Comparison of ENCODE assay signal across 9 mouse cellular contexts in the genomic region with DNA sequence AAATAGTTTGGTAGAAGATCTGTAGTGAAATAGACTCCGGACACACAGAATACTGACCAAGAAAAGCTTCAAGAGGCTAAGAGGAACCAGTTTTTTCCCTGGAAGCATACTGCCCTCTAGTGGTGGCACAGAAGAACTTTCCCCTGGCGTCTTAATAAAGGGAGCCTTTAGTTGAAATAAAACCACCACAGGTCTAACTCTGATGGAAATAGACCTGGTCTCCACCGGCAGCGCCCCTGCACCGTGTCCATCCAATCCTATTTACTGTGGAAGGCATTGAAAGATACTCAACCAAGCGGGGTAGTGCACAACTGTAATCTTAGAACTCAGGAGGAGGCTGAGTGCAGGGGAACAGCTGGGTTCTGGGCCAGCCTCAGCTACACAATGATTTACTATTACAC. TPM values are rescaled to one million over a fixed set of nuclear protein-coding genes. Genes with fewer than 3 reads are reported as not detected.
DNase-seq lines count a peak whose midpoint lies in the region; ATAC-seq and TF ChIP-seq lines count a peak whose summit lies in the region.
"Had no signal": no experiment of that assay in that cellular context is flagged by ENCODE, and none has a peak within 500 bp of the region (broad histone marks: within the 10 kb centered on the region; RNA-seq: fewer than 3 reads in every experiment).

No protein-coding gene starts in this region.

- H3K27me3 ChIP-seq in cerebellum, adult 2 months (ENCODE audit: control insufficient read depth, insufficient read depth, low read length), result no peaks in the 10 kb centered on the region
- H3K27me3 ChIP-seq in forebrain, postnatal 0 days (ENCODE audit: insufficient read depth, low read length), result no peaks in the 10 kb centered on the region
- H3K27me3 ChIP-seq in kidney, postnatal 0 days (ENCODE audit: insufficient read depth, low read length), result no peaks in the 10 kb centered on the region

- DNase-seq in adrenal gland, adult (ENCODE audit: inconsistent age in 2 of 2, low spot score in 1 of 2), result peak; percentile 10 to 74
- DNase-seq in adrenal gland, postnatal 25 days, result no peak
- DNase-seq in ES-CJ7 (ENCODE audit: low read depth, low spot score), result peak; percentile 77
- DNase-seq in cerebellum, adult 2 months, result peak; percentile 14 to 16
- peak; percentile 78 for DNase-seq in forebrain, postnatal 0 days
- peak; percentile 93 for DNase-seq in kidney, postnatal 0 days (ENCODE audit: low spot score)
- DNase-seq in right cerebral cortex, postnatal 25 days, result peak; percentile 14

- H3K36me3 ChIP-seq in forebrain, postnatal 0 days (ENCODE audit: insufficient read depth), result no peaks in the 10 kb centered on the region
- no peaks in the 10 kb centered on the region for H3K36me3 ChIP-seq in kidney, postnatal 0 days (ENCODE audit: insufficient read depth, low read length)

- TF ChIP-seq POLR2A in cerebellum, adult 2 months (IDR thresholded peaks at IDR 0.05; ENCODE audit: borderline replicate concordance, insufficient read depth, low read length), result no peak

- H3K27ac ChIP-seq in cerebellum, adult 2 months (ENCODE audit: insufficient read depth, low read length), result no peak overlapping the region
- H3K27ac ChIP-seq in forebrain, postnatal 0 days (ENCODE audit: low read depth, low read length), result no peak overlapping the region
- no peak overlapping the region for H3K27ac ChIP-seq in kidney, postnatal 0 days

- peak; percentile 51; the same call in 1 of the 2 replicates for TF ChIP-seq CTCF in cerebellum, adult 2 months (IDR thresholded peaks at IDR 0.05; ENCODE audit: borderline replicate concordance, insufficient read depth, low read depth, low read length)
- TF ChIP-seq CTCF in forebrain, postnatal 0 days (IDR thresholded peaks at IDR 0.05; ENCODE audit: low read depth), result peak; percentile 89
- peak; percentile 91 for TF ChIP-seq CTCF in kidney, postnatal 0 days (IDR thresholded peaks at IDR 0.05; ENCODE audit: low read depth)

- 11% methylated on average over 6 of the region's 6 CpGs for WGBS in cerebellum, adult 2 months
- 15% methylated on average over 6 of the region's 6 CpGs for WGBS in forebrain, postnatal 0 days
- 10% methylated on average over 6 of the region's 6 CpGs for WGBS in kidney, postnatal 0 days

- H3K9me3 ChIP-seq in forebrain, postnatal 0 days (ENCODE audit: low read length), result no peaks in the 10 kb centered on the region
- no peaks in the 10 kb centered on the region for H3K9me3 ChIP-seq in kidney, postnatal 0 days (replicated peaks; ENCODE audit: low read length)

- H3K9ac ChIP-seq in forebrain, postnatal 0 days, result no peak overlapping the region
- H3K9ac ChIP-seq in kidney, postnatal 0 days (ENCODE audit: low read depth, low read length), result no peak overlapping the region

- H3K4me3 ChIP-seq in cerebellum, adult 2 months (replicated peaks; ENCODE audit: insufficient read depth, low read depth, low read length), result no peak overlapping the region
- no peak overlapping the region for H3K4me3 ChIP-seq in forebrain, postnatal 0 days (ENCODE audit: low read depth, low read length)
- no peak overlapping the region for H3K4me3 ChIP-seq in kidney, postnatal 0 days (replicated peaks; ENCODE audit: low read depth, low read length)

- no peaks in the 10 kb centered on the region for H3K4me1 ChIP-seq in cerebellum, adult 2 months (ENCODE audit: control insufficient read depth, insufficient read depth, low read length)
- H3K4me1 ChIP-seq in forebrain, postnatal 0 days (ENCODE audit: insufficient read depth), result no peaks in the 10 kb centered on the region
- H3K4me1 ChIP-seq in kidney, postnatal 0 days (replicated peaks; ENCODE audit: insufficient read depth, low read length), result no peaks in the 10 kb centered on the region

- ATAC-seq in forebrain, postnatal 0 days, result peak; percentile 64
- ATAC-seq in kidney, postnatal 0 days (replicated peaks; ENCODE audit: low FRiP score, low read depth), result peak; percentile 49; the same call in 1 of the 2 replicates
- ATAC-seq in megakaryocyte, adult 5-6 weeks (ENCODE audit: poor library complexity, severe bottlenecking), result peak; percentile 78

- no peak overlapping the region for H3K4me2 ChIP-seq in forebrain, postnatal 0 days (ENCODE audit: low read depth)
- no peak overlapping the region for H3K4me2 ChIP-seq in kidney, postnatal 0 days (ENCODE audit: low read length)

RNA-seq across cellular contexts. Expression of a gene that starts 19.7 kb away (rescaled TPM):
- total RNA-seq in adrenal gland, postnatal 25 days (2021), result not detected in 2 replicates
- polyA plus RNA-seq in cerebellum, adult 2 months (2012; rRNA removed), result 0.17 and 0.33 TPM in 2 replicates
- total RNA-seq in forebrain, postnatal 0 days (2014; rRNA removed), result not detected in 2 replicates
- 0.16 and 0.18 TPM in 2 replicates for polyA plus RNA-seq in forebrain, postnatal 0 days (2015; fragmentation: Nextera tagmentation; extraction: Ambion mirVana)
- 0.10 and 0.11 TPM in 2 replicates for polyA plus RNA-seq in kidney, postnatal 0 days (2015; fragmentation: Nextera tagmentation; extraction: Ambion mirVana)
- total RNA-seq in megakaryocyte, adult 5-6 weeks (2015), result not detected in 2 replicates
- not detected in 2 replicates for total RNA-seq in megakaryocyte, adult 5-6 weeks (2017)
- total RNA-seq: layer of hippocampus, adult 18-20 months had no signal

RNA-seq across cellular contexts. Expression of a gene that starts 23.5 kb away (rescaled TPM):
- 0.46 and 0.90 TPM in 2 replicates for total RNA-seq in adrenal gland, postnatal 25 days (2021)
- polyA plus RNA-seq in cerebellum, adult 2 months (2012; rRNA removed), result 0.13 and 0.14 TPM in 2 replicates
- 0.15 and 2.7 TPM in 2 replicates for total RNA-seq in forebrain, postnatal 0 days (2014; rRNA removed)
- 0.12 and 0.23 TPM in 2 replicates for polyA plus RNA-seq in forebrain, postnatal 0 days (2015; fragmentation: Nextera tagmentation; extraction: Ambion mirVana)
- 0.28 and 0.71 TPM in 2 replicates for polyA plus RNA-seq in kidney, postnatal 0 days (2015; fragmentation: Nextera tagmentation; extraction: Ambion mirVana)
- total RNA-seq in megakaryocyte, adult 5-6 weeks (2015), result 449 and 472 TPM in 2 replicates
- 389 and 405 TPM in 2 replicates for total RNA-seq in megakaryocyte, adult 5-6 weeks (2017)
- total RNA-seq: layer of hippocampus, adult 18-20 months had no signal

RNA-seq across cellular contexts. Expression of a gene that starts 31.1 kb away (rescaled TPM):
- total RNA-seq in adrenal gland, postnatal 25 days (2021), result 0.39 and 0.43 TPM in 2 replicates
- 0.16 and 0.17 TPM in 2 replicates for polyA plus RNA-seq in cerebellum, adult 2 months (2012; rRNA removed)
- 2.0 TPM in 1 of 2 replicates, not detected in the other for total RNA-seq in forebrain, postnatal 0 days (2014; rRNA removed)
- polyA plus RNA-seq in forebrain, postnatal 0 days (2015; fragmentation: Nextera tagmentation; extraction: Ambion mirVana), result 0.49 and 0.56 TPM in 2 replicates
- polyA plus RNA-seq in kidney, postnatal 0 days (2015; fragmentation: Nextera tagmentation; extraction: Ambion mirVana), result 1.5 and 1.7 TPM in 2 replicates
- total RNA-seq in megakaryocyte, adult 5-6 weeks (2015), result 3.6 and 5.5 TPM in 2 replicates
- 3.8 and 4.5 TPM in 2 replicates for total RNA-seq in megakaryocyte, adult 5-6 weeks (2017)
- total RNA-seq: layer of hippocampus, adult 18-20 months had no signal

RNA-seq across cellular contexts. Expression of a gene that starts 34.4 kb away (rescaled TPM):
- not detected in 2 replicates for total RNA-seq in adrenal gland, postnatal 25 days (2021)
- not detected in 2 replicates for polyA plus RNA-seq in cerebellum, adult 2 months (2012; rRNA removed)
- total RNA-seq in forebrain, postnatal 0 days (2014; rRNA removed), result not detected in 2 replicates
- not detected in 2 replicates for polyA plus RNA-seq in forebrain, postnatal 0 days (2015; fragmentation: Nextera tagmentation; extraction: Ambion mirVana)
- not detected in 2 replicates for polyA plus RNA-seq in kidney, postnatal 0 days (2015; fragmentation: Nextera tagmentation; extraction: Ambion mirVana)
- total RNA-seq in megakaryocyte, adult 5-6 weeks (2015), result 0.54 TPM in 1 of 2 replicates, not detected in the other
- 0.44 TPM in 1 of 2 replicates, not detected in the other for total RNA-seq in megakaryocyte, adult 5-6 weeks (2017)
- total RNA-seq: layer of hippocampus, adult 18-20 months had no signal

RNA-seq across cellular contexts. Expression of a gene that starts 42.7 kb away (rescaled TPM):
- total RNA-seq in adrenal gland, postnatal 25 days (2021), result 0.30 TPM in 1 of 2 replicates, not detected in the other
- polyA plus RNA-seq in cerebellum, adult 2 months (2012; rRNA removed), result 0.06 TPM in 1 of 2 replicates, not detected in the other
- total RNA-seq in forebrain, postnatal 0 days (2014; rRNA removed), result 0.10 TPM in 1 of 2 replicates, not detected in the other
- polyA plus RNA-seq in forebrain, postnatal 0 days (2015; fragmentation: Nextera tagmentation; extraction: Ambion mirVana), result not detected in 2 replicates
- polyA plus RNA-seq in kidney, postnatal 0 days (2015; fragmentation: Nextera tagmentation; extraction: Ambion mirVana), result 0.38 and 0.40 TPM in 2 replicates
- total RNA-seq in megakaryocyte, adult 5-6 weeks (2015), result 27.6 and 31.4 TPM in 2 replicates
- total RNA-seq in megakaryocyte, adult 5-6 weeks (2017), result 13.4 and 14.3 TPM in 2 replicates
- total RNA-seq: layer of hippocampus, adult 18-20 months had no signal

Comparison
In these comparisons a context has a peak if more than half of its experiments do, and no peak if none do; other contexts are left out.
1. RNA of a gene that starts 23.5 kb away (total RNA-seq): 389 to 472 TPM in megakaryocyte, adult 5-6 weeks; 0.15 to 2.7 TPM in forebrain, postnatal 0 days and 0.46 to 0.90 TPM in adrenal gland, postnatal 25 days; every median in the first group is over 100 times any median in the second.
2. Peak in every context shown above with its lines, with median percentiles within 50 percentile points of each other: CTCF ChIP-seq and ATAC-seq.